Mouse (Mus musculus): Measurements from ENCODE around the gene Stub1.
A peak's percentile ranks its signal among the peaks of the same experiment; 100 is the strongest.

Stub1 gene

DNA sequence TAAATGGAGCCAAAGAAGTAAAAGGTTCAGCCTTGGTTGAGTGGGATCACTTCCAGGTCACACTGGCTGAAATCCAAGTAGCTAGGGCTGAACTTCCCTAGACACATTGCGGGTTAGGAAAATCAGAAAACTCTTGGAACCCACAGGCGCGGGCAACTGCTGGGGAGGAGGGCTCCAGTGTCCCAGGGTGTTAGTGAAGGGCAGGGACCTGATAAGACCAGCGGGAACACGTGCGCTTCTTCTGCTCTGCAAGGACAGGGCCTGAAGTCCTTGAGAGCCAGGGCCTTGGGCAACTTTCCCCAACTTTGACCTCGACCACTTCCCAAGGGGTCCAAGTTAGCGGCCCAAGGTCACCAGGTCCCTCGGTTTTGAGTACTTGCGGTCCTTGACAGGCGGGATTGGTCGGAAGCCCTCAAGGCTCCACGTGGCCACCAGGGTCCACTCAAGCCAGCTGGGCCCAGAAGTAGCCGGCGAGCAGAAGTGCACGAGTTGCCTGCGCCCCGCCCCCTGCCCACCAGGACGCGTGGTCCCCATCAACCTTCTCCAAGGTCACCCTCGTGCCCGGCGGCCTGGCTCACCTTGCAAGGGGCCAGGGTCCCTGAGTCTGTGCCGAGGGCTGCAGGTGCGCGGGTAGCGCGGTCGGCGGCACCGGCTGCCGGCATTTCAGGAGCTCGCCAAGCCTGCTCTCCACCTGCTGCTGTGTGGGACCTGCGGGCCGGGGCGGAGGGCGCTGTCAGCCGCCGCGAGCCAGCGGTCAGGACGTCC, 34.8 kb upstream of the Stub1 start:
- DNase-seq = peak; percentile 44

DNA sequence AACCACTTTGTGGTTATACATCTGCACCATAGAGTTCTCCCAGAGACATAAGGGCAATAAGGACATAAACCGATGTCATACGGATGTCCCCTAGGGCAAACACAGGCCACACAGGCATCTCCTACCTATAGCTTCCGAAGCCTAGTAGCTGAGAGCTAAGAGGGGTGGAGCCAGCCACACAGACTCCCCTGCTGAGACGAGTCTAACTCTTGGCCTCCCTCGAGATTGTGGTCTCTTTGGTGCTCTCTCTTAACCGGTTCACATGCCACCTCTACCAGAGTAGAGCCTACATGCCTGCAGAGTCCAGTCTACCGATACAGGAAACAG, 34.3 kb upstream of the Stub1 start:
- DNase-seq = no peak

- DNase-seq = no peak
Observed at GRCm38 (mm10) chr17:25866172-25866571, 33.0 kb upstream of the Stub1 start.

- no peak for DNase-seq
Observed at GRCm38 (mm10) chr17:25865288-25865687, 32.1 kb upstream of the Stub1 start.

DNA sequence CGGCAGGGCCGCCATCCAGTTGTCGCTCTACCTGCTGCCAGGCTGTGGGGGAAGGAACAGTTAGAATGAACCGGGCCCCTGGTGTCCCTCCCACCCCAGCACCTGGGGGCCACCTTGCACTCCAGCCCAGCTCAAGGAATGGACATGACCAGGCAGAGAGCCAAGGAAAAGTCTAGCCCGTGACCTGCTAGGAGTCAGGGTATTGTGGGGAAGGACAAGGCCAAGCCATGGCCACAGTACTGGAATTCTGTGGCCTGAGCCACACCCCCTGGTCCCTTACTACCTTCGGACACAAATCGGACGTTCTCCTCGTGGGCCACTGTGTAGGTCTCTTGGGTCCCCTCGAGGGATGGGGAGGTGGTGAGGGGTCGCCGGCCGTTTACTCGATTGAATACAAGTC, 31.1 kb upstream of the Stub1 start:
- DNase-seq = no peak

DNA sequence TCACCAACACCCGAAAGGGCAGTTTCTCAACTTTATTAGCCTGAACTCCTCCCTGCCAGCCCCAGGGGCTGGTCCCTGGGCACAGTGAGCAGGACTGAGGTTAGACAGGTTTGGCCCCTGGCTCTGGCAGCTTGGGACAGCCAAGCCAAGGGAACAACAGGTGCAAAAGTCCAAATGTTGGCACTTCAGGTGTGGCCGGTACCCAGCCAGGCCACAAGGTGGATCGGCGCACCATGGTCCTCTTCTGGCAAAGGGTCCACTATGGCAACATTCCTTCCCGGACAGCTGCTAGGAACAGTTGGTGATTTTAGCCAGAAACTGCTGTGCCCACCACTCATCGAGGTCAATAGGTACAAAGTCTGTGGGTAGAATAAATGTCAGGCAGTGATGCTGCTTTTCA, 30.5 kb upstream of the Stub1 start:
- DNase-seq = no peak

GRCm38 (mm10) chr17:25861704-25862612, 28.8 kb upstream of the Stub1 start:
- DNase-seq = no peak

- peak; percentile 87 for DNase-seq
Observed at GRCm38 (mm10) chr17:25860832-25861703, 27.9 kb upstream of the Stub1 start, which contains the start of gene Wdr90. Gene Wdr90 (minus strand): TSS chr17:25861501.

DNA sequence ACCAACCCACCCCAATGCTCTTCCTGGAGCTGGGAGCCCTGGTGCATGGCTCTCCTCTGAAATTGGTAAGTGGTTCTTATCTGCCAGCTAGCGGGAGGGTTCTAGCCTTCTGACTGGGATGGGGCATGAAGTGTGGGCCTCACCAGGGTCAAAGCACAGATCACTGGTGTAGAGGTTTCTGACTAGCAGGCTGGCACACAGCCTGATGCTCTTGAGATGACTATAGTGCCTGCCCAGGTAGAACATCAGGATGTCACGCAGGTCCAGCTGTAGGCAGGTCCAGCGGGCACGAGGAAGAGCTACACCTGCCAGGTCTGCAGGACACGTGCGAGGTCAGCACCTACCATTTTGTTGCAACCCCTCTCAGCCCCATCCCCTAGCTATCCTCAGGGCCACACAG, 27.0 kb upstream of the Stub1 start:
- DNase-seq = no peak

DNA sequence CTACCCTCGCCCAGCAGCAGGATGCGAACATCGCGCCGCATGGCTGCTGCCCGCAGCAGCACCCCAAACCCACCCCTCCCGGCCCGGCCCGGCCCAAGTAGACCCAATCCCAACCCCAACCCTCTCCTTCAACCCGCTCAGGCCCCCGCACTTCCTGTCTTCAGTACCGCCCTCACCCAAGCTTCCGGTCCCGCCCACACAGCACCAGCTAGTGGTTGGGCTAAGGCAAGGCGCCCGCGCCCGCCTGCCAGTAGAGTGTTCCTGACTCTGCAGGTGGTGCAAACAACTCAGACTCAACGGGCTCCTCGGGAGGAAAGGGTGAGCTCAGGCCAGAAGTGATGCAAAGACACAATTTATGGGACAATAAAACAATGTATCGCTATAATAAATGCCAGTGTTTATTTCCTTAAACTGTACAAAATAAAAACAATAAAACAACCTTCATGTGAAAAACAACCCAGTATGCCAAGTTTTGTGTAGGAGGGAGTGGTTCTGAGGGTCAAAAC, 11.2 kb upstream of the Stub1 start, which contains the start of gene Rhot2:
Gene Rhot2, minus strand, starts transcription at position 456 of the 506 bp plus-strand sequence.
- DNase-seq = peak; percentile 91

- no peak for DNase-seq
Observed at GRCm38 (mm10) chr17:25843636-25844395, 10.6 kb upstream of the Stub1 start.

GRCm38 (mm10) chr17:25843122-25843521, 9.9 kb upstream of the Stub1 start:
- DNase-seq = no peak

DNA sequence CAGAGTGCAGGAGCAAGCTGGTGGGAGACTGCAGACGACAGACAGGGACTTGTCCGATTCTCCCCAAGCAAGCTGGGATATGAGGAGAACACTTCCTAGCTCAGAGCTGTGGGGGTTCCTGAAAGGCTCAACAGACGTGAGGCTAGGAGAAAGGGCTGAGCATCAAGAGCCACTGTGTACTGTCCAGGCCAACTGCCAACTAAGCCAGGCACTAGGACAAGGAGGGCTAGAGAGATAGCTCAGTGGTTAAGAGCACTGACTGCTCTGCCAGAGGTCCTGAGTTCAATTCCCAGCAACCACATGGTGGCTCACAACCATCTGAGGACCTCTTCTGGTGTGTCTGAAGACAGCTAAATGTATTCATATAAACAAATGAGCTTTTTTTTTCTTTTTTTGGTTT, 9.3 kb upstream of the Stub1 start:
- no peak for DNase-seq

- DNase-seq = no peak
Observed at GRCm38 (mm10) chr17:25841117-25841880, 8.1 kb upstream of the Stub1 start, which contains the start of gene Gm20683. Gene Gm20683 (minus strand): TSS chr17:25841763.

GRCm38 (mm10) chr17:25840519-25840918, 7.3 kb upstream of the Stub1 start:
- no peak for DNase-seq

DNA sequence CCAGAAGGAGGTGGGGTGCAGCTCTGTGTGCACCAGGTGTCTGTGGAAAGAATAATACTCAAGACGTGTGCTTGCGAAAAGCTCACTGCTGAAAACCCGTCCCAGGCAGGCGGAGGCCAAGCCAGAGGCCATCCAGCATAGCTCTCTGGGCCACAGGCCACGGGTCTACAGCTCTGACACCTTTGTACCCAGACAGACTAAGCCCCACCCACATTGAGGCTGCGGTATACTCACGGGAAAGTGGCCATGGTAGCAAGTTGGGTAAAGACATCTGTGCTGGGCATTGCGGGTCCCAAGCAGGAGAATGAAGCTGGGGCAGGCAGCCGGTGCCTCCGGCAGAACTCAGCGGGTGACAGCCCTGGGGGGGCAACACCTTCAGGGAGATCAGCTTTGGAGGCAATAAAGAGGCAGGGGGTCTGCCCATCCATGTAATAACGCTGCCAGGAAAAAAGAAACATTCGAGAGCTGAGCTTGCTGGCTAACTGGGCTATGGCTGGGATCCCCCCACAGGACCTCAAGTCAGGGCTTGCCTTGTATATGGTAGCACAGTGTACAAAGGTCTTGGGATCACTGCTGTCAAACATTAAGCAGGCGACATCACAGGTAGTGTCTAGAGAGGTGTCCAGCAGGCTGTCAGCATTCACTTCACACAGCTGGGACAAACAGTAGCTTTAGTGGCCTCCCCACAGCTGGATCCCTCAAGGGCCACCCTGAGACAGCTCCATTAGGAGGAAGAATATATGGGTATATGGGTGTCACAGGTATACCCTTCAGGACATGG, 6.4 kb upstream of the Stub1 start:
- DNase-seq = no peak

GRCm38 (mm10) chr17:25838904-25839303, 5.7 kb upstream of the Stub1 start:
- no peak for DNase-seq

DNA sequence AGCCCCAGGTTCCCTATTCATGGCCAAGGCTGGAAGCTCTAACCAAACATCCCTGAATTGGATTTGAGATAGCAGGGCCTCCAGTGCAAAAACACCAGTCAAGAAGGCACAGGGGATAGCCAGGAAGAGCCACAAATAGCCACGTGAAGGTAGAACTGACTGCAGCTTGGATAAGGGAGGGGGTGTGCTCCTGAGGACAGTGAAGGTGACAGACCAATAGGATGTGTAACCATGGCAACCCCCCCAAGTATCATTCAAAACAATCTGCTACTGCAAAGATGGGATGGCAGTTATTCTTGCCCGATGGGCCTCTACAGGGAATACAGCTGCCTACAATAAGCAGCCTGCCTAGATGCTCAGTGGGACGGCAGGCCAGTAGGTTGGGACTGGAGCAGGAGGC, 4.3 kb upstream of the Stub1 start:
- no peak for DNase-seq

GRCm38 (mm10) chr17:25837076-25837410, 3.8 kb upstream of the Stub1 start, which contains the start of gene Rhbdl1:
Gene Rhbdl1 (minus strand): TSS chr17:25837295.
- peak; percentile 89 for DNase-seq

DNA sequence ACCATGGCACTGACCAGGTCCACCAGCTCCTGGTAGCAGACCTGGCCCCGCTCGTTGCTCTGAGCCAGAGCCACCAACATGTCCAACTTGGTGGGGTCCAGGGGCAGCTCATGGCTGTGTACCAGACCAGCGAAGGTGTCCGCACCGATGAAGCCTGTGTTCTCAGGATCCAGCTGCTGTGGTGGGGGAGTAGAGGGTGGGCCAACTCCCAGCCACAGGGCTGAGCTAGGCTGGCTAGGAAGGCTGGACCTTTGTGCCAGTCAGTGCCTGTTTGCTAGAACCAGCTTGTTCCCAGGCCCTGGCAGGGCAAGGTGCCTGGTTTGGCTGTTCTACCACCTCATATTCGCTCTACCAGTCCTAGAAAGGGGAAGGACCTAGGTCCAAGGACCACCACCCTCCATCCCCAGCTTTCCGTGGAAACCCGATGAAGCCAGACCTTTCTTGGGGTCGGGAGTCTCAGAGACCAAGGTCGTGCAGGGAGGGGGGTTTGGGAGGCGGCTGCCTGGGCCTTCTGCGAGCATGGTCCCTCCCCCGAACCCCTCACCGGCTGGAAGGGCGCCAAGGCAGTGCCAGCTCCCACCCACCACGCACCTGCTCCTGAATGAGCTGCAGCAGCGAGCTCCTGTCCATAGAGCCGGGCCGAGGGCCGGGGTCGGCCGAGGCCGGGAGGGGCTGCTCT, 3.3 kb upstream of the Stub1 start:
- DNase-seq = no peak

All from right cerebral cortex, postnatal 4 days (tissue).